Mouse (Mus musculus) C2C12 (cell line): ENCODE results near the gene Dbn1.

ENCODE experiments used
- CTCF ChIP-seq: IDR thresholded peaks from one replicate; pipeline ENCODE4 v1.5.1; 2011; ENCODE audit not compliant: control insufficient read depth, insufficient read depth, insufficient read length
- MAX ChIP-seq: IDR thresholded peaks from one replicate; pipeline ENCODE4 v1.6.1; 2011; ENCODE audit warnings: mild to moderate bottlenecking, control low read depth
- MYOG ChIP-seq: IDR thresholded peaks from one replicate; pipeline ENCODE4 v1.6.1; 2011; ENCODE audit not compliant: control insufficient read depth, insufficient read length; ENCODE audit errors: extremely low read depth

GRCm38 (mm10) chr13:55474621-55475069 lies 13.3 kb downstream of the Dbn1 start:
- TF ChIP-seq CTCF (no peak), MAX (no peak), MYOG (no peak)
